Mouse (Mus musculus): ENCODE measurements around the gene Lmntd1.

Lmntd1 gene

DNA sequence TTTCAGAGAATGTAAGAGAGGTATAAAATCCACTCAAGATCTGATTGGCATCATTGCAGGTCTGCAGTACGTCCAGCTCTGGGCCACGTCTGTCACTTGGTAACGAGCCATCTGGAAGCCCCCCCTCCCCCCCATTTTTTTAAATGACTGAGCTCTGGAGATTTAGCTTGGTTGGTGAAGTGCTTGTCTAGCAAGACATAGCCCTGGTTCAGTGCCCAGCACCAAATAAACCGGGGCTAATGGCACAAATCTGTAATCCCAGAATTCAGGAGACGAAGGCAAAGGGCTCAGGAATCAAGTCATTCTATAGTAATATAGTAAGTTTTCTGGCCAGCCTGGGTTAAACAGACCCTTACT lies 130.8 kb downstream of the Lmntd1 start:
- no peak for DNase-seq

GRCm38 (mm10) chr6:145482656-145483317 lies 131.3 kb downstream of the Lmntd1 start:
- DNase-seq = no peak

GRCm38 (mm10) chr6:145481938-145482337 lies 132.2 kb downstream of the Lmntd1 start:
- DNase-seq = no peak

GRCm38 (mm10) chr6:145478821-145479271 lies 135.3 kb downstream of the Lmntd1 start:
- no peak for DNase-seq

DNA sequence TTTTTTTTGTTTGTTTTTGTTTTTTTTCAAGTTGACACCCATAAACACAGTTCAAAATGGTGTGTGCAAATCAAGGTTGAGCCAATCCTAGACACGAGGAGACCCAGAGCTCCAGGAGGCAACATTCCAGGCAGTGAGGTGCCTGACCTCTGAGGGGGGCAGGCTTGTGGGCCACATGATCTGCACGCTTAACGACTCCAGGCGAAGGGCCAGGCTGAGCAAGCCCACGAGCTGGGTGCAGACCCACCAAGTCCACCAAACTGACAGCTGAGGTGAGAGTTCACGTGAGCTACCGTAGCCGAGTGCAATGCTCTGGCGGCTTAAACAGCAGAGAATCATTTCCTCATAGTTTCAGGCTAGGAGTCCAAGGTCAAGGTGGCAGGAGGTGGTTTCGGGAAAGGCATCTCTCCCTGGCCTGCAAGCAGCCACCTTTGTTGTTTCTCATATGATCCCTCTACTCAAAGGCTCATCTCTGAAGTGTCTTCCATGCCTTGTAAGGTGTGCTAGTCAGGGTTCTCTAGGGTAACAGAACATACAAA lies 136.7 kb downstream of the Lmntd1 start:
- no peak for DNase-seq

DNA sequence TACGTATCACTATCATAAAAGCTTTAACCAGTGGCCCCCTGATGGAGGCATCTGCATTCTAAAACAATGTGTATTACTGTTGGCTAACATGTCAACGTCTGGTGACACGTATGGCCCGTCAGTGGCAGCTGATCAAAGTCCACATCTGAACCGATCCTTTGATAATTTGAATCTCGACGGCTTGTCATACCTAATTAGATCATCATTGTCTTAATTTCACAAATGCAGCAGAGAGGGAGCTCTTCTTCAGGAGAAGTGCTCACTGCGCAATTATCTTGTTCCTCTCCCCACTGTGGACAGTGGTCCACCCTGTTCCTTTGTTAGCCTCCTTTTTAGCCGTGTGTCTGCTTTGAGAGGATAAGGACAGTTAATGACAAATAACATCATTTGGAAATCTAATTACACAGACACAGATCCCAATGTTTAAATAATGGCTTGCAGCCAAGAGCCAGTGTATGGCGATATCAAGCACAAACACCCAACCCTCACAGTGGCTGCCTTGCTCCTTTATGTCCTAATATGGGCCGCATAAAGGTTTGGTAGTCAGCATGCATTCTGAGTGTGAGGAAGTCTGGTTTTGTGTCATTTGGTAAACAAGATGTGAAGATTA lies 142.4 kb downstream of the Lmntd1 start:
- no peak for DNase-seq

GRCm38 (mm10) chr6:145469260-145469943 lies 144.7 kb downstream of the Lmntd1 start:
- no peak for DNase-seq

DNA sequence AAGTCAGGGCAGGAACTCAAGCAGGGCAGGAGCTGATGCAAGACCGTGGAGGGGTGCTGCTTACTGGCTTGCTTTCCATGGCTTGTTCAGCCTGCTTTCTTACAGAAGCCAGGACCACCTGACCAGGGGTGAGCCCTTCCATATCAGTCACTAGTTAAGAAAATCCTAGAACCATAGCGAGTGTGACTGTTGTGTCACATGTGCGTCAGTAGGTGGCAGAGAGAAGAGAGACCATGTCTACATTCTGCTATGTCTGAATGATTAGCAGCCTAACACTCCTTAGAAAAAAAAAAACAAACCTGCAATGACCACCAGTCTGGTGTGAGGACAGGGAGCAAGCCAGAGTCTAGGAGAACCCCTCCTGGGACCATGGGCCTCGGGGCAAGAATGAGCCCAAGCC lies 150.1 kb downstream of the Lmntd1 start:
- no peak for DNase-seq

- DNase-seq = no peak
These were observed 151.4 kb downstream of the Lmntd1 start for GRCm38 (mm10) chr6:145462677-145463245.

DNA sequence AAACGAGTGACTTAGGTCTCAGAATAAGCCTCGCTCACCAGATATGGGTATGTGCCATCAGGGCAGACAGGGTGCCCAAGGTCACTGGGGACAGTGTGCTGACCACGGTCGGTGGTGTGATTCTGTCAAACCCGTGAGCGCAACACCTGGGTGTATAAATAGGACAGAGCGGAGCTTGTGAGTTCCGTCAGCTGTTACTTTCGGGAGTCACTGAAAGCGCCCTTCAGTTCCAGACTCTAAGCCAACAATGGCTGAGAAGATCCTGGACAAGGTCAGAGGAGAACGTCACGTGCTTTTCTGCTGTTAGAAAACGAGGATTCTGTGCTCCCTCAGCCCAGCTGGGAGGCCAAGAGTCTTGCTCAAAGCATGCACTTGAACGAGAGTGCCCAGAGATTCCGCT lies 157.1 kb downstream of the Lmntd1 start:
- no peak for DNase-seq

- DNase-seq = no peak
These were observed 163.3 kb downstream of the Lmntd1 start for GRCm38 (mm10) chr6:145450628-145451403.

GRCm38 (mm10) chr6:145448361-145448760 lies 165.8 kb downstream of the Lmntd1 start:
- DNase-seq = no peak

DNA sequence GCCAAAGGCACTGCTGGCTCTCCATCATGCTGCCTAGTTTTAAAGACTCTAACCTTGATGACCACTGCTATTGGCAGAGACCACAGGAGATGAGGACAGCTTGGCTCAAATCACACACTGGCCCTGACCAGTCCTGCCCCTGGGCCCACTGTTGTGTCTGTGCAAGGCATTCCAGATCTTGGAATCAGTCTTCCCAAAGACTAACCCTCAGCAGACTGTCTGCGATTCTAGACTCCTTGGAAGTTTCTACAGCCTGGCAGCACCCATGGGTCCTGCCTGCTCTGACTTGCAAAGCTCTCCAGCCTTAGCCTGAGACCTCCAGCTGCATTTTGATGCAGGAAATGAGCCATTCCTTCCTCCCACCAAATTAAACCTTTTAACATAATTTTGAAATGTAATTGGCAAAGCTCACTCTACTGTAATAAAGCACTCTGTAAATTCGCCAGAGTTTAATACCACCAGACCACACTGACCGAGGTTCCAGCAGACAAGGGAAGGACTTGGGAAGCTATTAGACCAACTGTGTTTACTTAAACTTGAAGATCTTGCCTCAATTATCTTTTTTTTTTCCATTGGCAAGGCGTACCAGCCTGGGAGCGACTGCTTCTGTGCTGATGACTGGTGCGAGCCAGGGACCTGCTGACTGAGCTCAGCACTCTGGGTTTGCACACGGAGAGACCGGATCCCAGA lies 168.2 kb downstream of the Lmntd1 start:
- DNase-seq = no peak

DNA sequence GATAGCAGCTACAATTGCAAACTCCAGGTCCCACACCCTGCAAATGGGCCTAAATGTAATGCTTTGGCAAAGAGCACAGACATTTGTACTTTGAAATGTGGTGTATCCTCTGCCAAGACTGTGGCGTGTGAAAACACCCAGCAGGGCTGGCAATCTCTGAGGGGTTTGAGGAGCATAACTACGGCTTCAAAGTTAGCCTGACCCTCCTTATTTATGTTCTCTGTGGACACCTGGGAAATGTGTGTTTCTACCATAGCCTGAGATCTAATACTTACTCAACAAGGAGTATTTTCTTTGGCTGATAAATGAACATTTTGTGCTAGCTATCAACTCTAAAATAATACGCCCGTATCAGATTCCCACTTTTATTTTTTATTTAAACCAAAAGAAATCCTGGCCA lies 168.7 kb downstream of the Lmntd1 start:
- no peak for DNase-seq

DNA sequence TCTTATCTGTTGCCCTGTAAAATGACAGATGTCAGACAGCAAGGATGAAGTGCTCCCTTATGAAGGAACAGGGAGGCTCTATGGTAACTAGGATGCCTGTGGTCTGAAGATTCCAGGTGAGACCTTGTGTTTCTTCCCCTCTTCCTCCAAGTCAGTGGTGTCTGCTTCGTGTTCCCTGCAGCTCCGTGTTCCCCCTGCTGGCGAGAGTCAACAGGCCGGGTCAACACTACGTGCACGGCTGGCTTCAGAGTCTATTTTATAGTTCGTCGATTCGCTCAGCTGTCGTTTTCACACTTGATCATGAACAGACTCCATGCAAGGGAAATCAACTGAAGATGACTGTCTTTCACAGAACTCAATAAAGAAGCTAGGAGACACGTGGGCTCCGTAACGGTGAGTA lies 171.3 kb downstream of the Lmntd1 start:
- no peak for DNase-seq

DNA sequence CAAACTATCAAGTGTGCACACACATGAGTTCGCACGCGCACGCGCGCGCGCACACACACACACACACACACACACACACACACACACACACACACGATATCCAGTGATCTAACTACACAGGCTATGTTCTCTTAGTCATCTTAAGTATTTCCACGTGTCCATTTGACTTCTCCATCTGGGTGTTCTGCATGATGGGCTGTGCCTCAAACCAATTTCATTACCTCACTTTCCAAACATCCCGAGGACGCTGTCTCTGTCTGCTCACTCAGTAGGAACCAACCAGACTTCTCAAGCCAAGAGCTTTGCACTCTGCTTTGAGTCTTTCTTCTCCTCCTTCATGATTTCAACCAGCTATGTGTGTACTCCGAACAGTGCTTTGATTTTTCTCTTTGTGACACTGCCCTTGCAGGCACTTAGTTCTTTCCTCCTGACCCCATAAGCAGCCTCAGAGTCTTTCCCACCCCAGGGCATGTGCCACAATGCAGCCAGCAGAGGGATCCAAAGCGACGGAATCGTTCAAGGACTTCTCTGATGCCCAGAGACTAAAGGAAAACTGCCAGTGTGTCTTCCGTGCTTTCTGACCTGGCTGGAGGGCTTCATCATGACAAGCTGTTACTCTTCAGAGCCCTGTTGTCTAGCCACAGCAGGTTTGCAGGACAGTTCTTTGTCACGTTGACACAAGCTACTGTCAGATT lies 172.6 kb downstream of the Lmntd1 start:
- DNase-seq = no peak

DNA sequence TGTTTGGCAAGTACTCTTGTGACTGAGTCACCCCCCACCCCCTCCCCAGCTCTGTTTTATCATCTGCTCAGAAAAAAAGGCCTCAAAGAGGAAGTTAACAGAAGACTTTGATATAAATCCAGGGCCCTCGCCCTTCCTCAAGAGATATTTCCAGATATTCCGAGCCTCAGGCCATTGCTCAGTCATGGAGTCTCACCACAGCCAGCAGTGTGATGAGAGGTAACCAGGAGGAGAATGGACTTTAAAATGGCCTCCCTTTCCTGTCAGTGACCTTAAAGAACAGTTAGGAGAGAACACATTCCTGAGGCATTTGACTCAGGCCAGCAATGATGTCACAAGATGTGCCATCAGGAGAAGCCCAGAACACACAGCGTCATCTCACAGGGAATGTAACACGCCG lies 175.3 kb downstream of the Lmntd1 start:
- no peak for DNase-seq

DNA sequence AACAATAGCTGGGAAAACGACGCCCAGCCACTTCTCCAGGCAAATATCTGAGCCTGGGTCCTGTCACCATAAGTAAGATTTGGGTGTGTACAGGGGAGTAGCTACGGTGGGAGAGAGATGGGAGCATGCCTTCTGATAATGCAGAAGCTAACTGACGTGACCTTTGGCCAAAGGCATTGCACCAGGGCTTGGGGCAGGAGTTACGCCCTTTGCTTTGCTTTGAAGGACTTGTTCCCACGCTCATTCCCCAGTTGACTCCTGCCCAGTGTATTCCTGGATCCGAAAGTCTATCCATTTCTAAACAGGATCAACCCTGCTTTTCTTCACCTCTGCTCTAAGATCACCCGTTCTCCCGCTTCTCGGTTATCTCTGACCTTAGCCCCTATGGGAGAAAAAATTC lies 178.4 kb downstream of the Lmntd1 start:
- DNase-seq = no peak

DNA sequence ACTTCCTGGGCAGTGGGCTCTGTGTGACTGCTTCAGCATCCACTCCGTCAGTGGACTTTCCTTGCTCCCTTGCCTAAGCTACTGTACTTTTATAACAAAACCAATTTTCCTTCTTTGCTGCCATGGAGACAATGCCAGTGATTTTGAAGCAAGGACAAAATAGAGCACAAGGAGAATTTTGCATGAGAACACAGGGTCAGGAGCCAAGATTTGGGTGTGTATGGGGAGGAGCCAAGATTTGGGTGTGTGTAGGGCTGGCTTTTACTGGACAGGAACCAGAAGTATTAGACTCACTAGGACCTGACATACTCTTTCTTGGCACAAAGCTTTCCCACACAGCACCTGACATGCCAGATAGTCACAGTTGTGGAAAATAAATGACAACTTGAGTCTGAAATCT lies 179.0 kb downstream of the Lmntd1 start:
- no peak for DNase-seq

- no peak for DNase-seq
These were observed 180.2 kb downstream of the Lmntd1 start for GRCm38 (mm10) chr6:145433897-145434296.

Measured in spleen, adult 18-20 months (tissue).